Mouse (Mus musculus): Measurements from ENCODE around the gene Eef1a2.

Eef1a2 gene

GRCm38 (mm10) chr2:181158471-181158870 is 1.7 kb upstream of the Eef1a2 start:
- no peak for DNase-seq (ENCODE audit: low spot score)

GRCm38 (mm10) chr2:181157716-181158302 is 995 bp upstream of the Eef1a2 start:
- no peak for DNase-seq (ENCODE audit: low spot score)

- no peak for DNase-seq (ENCODE audit: low spot score)
These were observed 366 bp upstream of the Eef1a2 start for GRCm38 (mm10) chr2:181157180-181157579.

GRCm38 (mm10) chr2:181155801-181156200 is 1.0 kb downstream of the Eef1a2 start:
- no peak for DNase-seq (ENCODE audit: low spot score)

GRCm38 (mm10) chr2:181154831-181155415 is 1.9 kb downstream of the Eef1a2 start:
- DNase-seq (ENCODE audit: low spot score), result no peak

GRCm38 (mm10) chr2:181154361-181154760 is 2.5 kb downstream of the Eef1a2 start:
- no peak for DNase-seq (ENCODE audit: low spot score)

- DNase-seq (ENCODE audit: low spot score), result no peak
These were observed 3.0 kb downstream of the Eef1a2 start for GRCm38 (mm10) chr2:181153837-181154236.

- DNase-seq (ENCODE audit: low spot score), result no peak
These were observed 3.7 kb downstream of the Eef1a2 start for GRCm38 (mm10) chr2:181153131-181153530.

- DNase-seq (ENCODE audit: low spot score), result no peak
These were observed 4.1 kb downstream of the Eef1a2 start for GRCm38 (mm10) chr2:181152701-181153100.

- DNase-seq (ENCODE audit: low spot score), result no peak
These were observed 6.5 kb downstream of the Eef1a2 start for GRCm38 (mm10) chr2:181150281-181150680.

GRCm38 (mm10) chr2:181148318-181148955 is 8.4 kb downstream of the Eef1a2 start:
- no peak for DNase-seq (ENCODE audit: low spot score)

- no peak for DNase-seq (ENCODE audit: low spot score)
These were observed 9.1 kb downstream of the Eef1a2 start for GRCm38 (mm10) chr2:181147546-181148317.

GRCm38 (mm10) chr2:181146976-181147545 is 9.8 kb downstream of the Eef1a2 start:
- DNase-seq (ENCODE audit: low spot score), result no peak

- DNase-seq (ENCODE audit: low spot score), result no peak
These were observed 12.1 kb downstream of the Eef1a2 start for GRCm38 (mm10) chr2:181144675-181145074.

- no peak for DNase-seq (ENCODE audit: low spot score)
These were observed 13.1 kb downstream of the Eef1a2 start for GRCm38 (mm10) chr2:181143509-181144276.

- DNase-seq (ENCODE audit: low spot score), result no peak
These were observed 14.1 kb downstream of the Eef1a2 start for GRCm38 (mm10) chr2:181142703-181143135.

GRCm38 (mm10) chr2:181139641-181140193 is 17.1 kb downstream of the Eef1a2 start:
- DNase-seq (ENCODE audit: low spot score), result no peak

- DNase-seq (ENCODE audit: low spot score), result no peak
These were observed 19.9 kb downstream of the Eef1a2 start for GRCm38 (mm10) chr2:181136934-181137333.

GRCm38 (mm10) chr2:181135446-181135818 is 21.4 kb downstream of the Eef1a2 start:
- DNase-seq (ENCODE audit: low spot score), result no peak

- no peak for DNase-seq (ENCODE audit: low spot score)
These were observed 22.0 kb downstream of the Eef1a2 start, which contains the start of gene Kcnq2 for GRCm38 (mm10) chr2:181134591-181135445. TSS of gene Kcnq2 (minus strand) at chr2:181135300.

All from spleen, adult 12 weeks (tissue).